Mouse (Mus musculus) kidney, adult 2 months (tissue): Measurements from ENCODE around the gene Apobec3. TPM values are rescaled to one million over a fixed set of nuclear protein-coding genes. Genes with fewer than 3 reads are reported as not detected.

Source experiments
- DNase-seq: peaks from one replicate; pipeline ENCODE4 v3.0.0; 2021
- H3K27ac ChIP-seq: fragments of 200-500 bp; 2 replicates; pipeline ENCODE4 v1.5.1; 2012; ENCODE audit warnings: low read depth, low read length, control low read depth, inconsistent platforms; ENCODE audit not compliant: insufficient read depth
- H3K27me3 ChIP-seq: fragments of 200-500 bp; replicated peaks from 2 replicates; pipeline ENCODE4 v1.6.1; 2012; ENCODE audit warnings: mild to moderate bottlenecking, moderate library complexity, low read length, inconsistent platforms; ENCODE audit not compliant: control insufficient read depth, insufficient read depth
- H3K36me3 ChIP-seq: fragments of 200-500 bp; 2 replicates; pipeline ENCODE4 v1.6.1; 2012; ENCODE audit warnings: mild to moderate bottlenecking, moderate library complexity, low read length, inconsistent platforms; ENCODE audit not compliant: control insufficient read depth, insufficient read depth
- H3K4me1 ChIP-seq: fragments of 200-500 bp; 2 replicates; pipeline ENCODE4 v1.6.1; 2011; ENCODE audit warnings: low read length; ENCODE audit not compliant: control insufficient read depth, insufficient read depth
- H3K4me3 ChIP-seq: fragments of 200-500 bp; 2 replicates; pipeline ENCODE4 v1.5.1; 2011; ENCODE audit warnings: mild to moderate bottlenecking, low read depth, low read length, control low read depth; ENCODE audit not compliant: insufficient read depth
- CTCF ChIP-seq: fragments of 200-500 bp; conservative IDR thresholded peaks from 2 replicates; pipeline ENCODE4 v1.5.1; 2011; ENCODE audit warnings: low read depth, mild to moderate bottlenecking, control low read depth, low read length, moderate library complexity, mixed read lengths; ENCODE audit not compliant: insufficient read depth, insufficient read length
- POLR2A ChIP-seq: fragments of 200-500 bp; IDR thresholded peaks from one replicate; pipeline ENCODE4 v1.6.1; 2011; ENCODE audit warnings: low read depth, low read length, control low read depth
- whole genome bisulfite sequencing: fragments of 180-500 bp; shearing (Covaris S2); methylation state at CpG from one replicate; pipeline ENCODE4 v1.1.7; 2018; 5-methylcytosine and 5-hydroxymethylcytosine counted together
- polyA plus RNA-seq: library from polyadenylated mRNA; depleted of rRNA; stranded (reverse); fragments of >200 nt; gene quantifications from 2 replicates; pipeline ENCODE4 v1.2.3, GENCODE M21; 2012; rRNA removed

The Apobec3 gene
- polyA plus RNA-seq, result 9.5 and 13.4 TPM in 2 replicates

- Histone ChIP-seq H3K4me1 (no peaks in the 10 kb centered on the region; the same call in 1 of the 2 replicates), H3K27me3 (no peaks in the 10 kb centered on the region), H3K36me3 (no peaks in the 10 kb centered on the region), H3K27ac (peak within 1 kb of the TSS; percentile 76), H3K4me3 (peak within 1 kb of the TSS; percentile 55)
- TF ChIP-seq CTCF (peak; percentile 71), POLR2A (no peak)
- 2% methylated on average over 20 of the region's 20 CpGs for WGBS
- peak; percentile 67 for DNase-seq
Observed at GRCm38 (mm10) chr15:79891436-79892212, at the start of gene Apobec3. Gene Apobec3, plus strand, starts transcription at chr15:79891659.

GRCm38 (mm10) chr15:79842985-79843384, 48.5 kb upstream of the Apobec3 start:
- Histone ChIP-seq H3K4me1 (no peaks in the 10 kb centered on the region), H3K4me3 (no peak overlapping the region), H3K36me3 (no peaks in the 10 kb centered on the region), H3K27ac (no peak overlapping the region), H3K27me3 (no peaks in the 10 kb centered on the region)
- DNase-seq, result no peak
- 93% methylated on average over 3 of the region's 3 CpGs for WGBS
- TF ChIP-seq CTCF (no peak), POLR2A (no peak)

GRCm38 (mm10) chr15:79845986-79846385, 45.5 kb upstream of the Apobec3 start:
- Histone ChIP-seq H3K36me3 (no peaks in the 10 kb centered on the region), H3K4me3 (no peak overlapping the region), H3K27ac (no peak overlapping the region), H3K4me1 (no peaks in the 10 kb centered on the region), H3K27me3 (no peaks in the 10 kb centered on the region)
- DNase-seq, result no peak
- TF ChIP-seq POLR2A, result no peak
- no peak for TF ChIP-seq CTCF
- 57% methylated on average over 4 of the region's 4 CpGs for WGBS

GRCm38 (mm10) chr15:79847100-79847499, 44.4 kb upstream of the Apobec3 start:
- no peak overlapping the region for H3K27ac ChIP-seq
- WGBS, result 31% methylated on average over 5 of the region's 5 CpGs
- H3K36me3 ChIP-seq, result no peaks in the 10 kb centered on the region
- TF ChIP-seq CTCF (no peak), POLR2A (no peak)
- H3K27me3 ChIP-seq, result no peaks in the 10 kb centered on the region
- H3K4me1 ChIP-seq, result no peaks in the 10 kb centered on the region
- DNase-seq, result no peak
- no peak overlapping the region for H3K4me3 ChIP-seq

- Histone ChIP-seq H3K4me3 (no peak overlapping the region), H3K27me3 (no peaks in the 10 kb centered on the region), H3K4me1 (no peaks in the 10 kb centered on the region), H3K36me3 (no peaks in the 10 kb centered on the region), H3K27ac (no peak overlapping the region)
- DNase-seq, result no peak
- 95% methylated on average over 2 of the region's 2 CpGs for WGBS
- TF ChIP-seq POLR2A (no peak), CTCF (no peak)
Observed at GRCm38 (mm10) chr15:79850143-79850542, 41.3 kb upstream of the Apobec3 start.

GRCm38 (mm10) chr15:79858979-79859378, 32.5 kb upstream of the Apobec3 start:
- Histone ChIP-seq H3K4me1 (no peaks in the 10 kb centered on the region), H3K27ac (no peak overlapping the region), H3K36me3 (no peaks in the 10 kb centered on the region), H3K27me3 (no peaks in the 10 kb centered on the region), H3K4me3 (no peak overlapping the region)
- WGBS, result 92% methylated on average over 5 of the region's 5 CpGs
- DNase-seq, result no peak
- TF ChIP-seq POLR2A (no peak), CTCF (no peak)

GRCm38 (mm10) chr15:79859821-79860220, 31.6 kb upstream of the Apobec3 start:
- H3K4me1 ChIP-seq, result no peaks in the 10 kb centered on the region
- no peak overlapping the region for H3K27ac ChIP-seq
- no peaks in the 10 kb centered on the region for H3K27me3 ChIP-seq
- TF ChIP-seq POLR2A, result no peak
- TF ChIP-seq CTCF, result no peak
- no peaks in the 10 kb centered on the region for H3K36me3 ChIP-seq
- DNase-seq, result no peak
- 87% methylated on average over 9 of the region's 9 CpGs for WGBS
- no peak overlapping the region for H3K4me3 ChIP-seq
